27 mouse cellular contexts compared by ENCODE assay signal in genomic region chr1:163889629-163890028, GRCm38 (mm10).
"Had no signal": no experiment of that assay in that cellular context is flagged by ENCODE, and none has a peak within 500 bp of the region (broad histone marks: within the 10 kb centered on the region; RNA-seq: fewer than 3 reads in every experiment).

No protein-coding gene starts in this region.

- DNase-seq: cerebellum, adult 18-20 months; cerebellum, adult 2 months; cerebellum, adult 8-10 months; cerebellum, adult 9-10 months; cerebellum, adult 9-11 months; cerebellum, postnatal 10 days; cerebellum, postnatal 14 days; cerebellum, postnatal 25 days; cerebellum, postnatal 36 days; embryo, embryonic 11 days; forebrain, postnatal 0 days; gastrocnemius, adult 2 months; gastrocnemius, postnatal 10 days; gastrocnemius, postnatal 14 days; gastrocnemius, postnatal 25 days; gastrocnemius, postnatal 36 days had no signal

- H3K36me3 ChIP-seq: embryonic facial prominence, embryonic 12.5 days; embryonic facial prominence, embryonic 15.5 days; forebrain, embryonic 12.5 days had no signal

- H3K4me3 ChIP-seq: embryonic facial prominence, embryonic 10.5 days; embryonic facial prominence, embryonic 12.5 days; embryonic facial prominence, embryonic 13.5 days; embryonic facial prominence, embryonic 15.5 days; erythroblast, embryonic 14.5 days; forebrain, embryonic 10.5 days; forebrain, embryonic 12.5 days; forebrain, embryonic 13.5 days; forebrain, embryonic 15.5 days; gastrocnemius, adult 2 months had no signal

- H3K27ac ChIP-seq: embryonic facial prominence, embryonic 10.5 days; embryonic facial prominence, embryonic 12.5 days; embryonic facial prominence, embryonic 13.5 days; embryonic facial prominence, embryonic 15.5 days; forebrain, embryonic 10.5 days; forebrain, embryonic 12.5 days; forebrain, embryonic 13.5 days; forebrain, embryonic 15.5 days; gastrocnemius, adult 2 months had no signal

- H3K4me1 ChIP-seq: embryonic facial prominence, embryonic 12.5 days; forebrain, embryonic 10.5 days; forebrain, embryonic 12.5 days; forebrain, embryonic 13.5 days; forebrain, embryonic 15.5 days had no signal

- H3K9me3 ChIP-seq: embryonic facial prominence, embryonic 10.5 days; embryonic facial prominence, embryonic 12.5 days; embryonic facial prominence, embryonic 13.5 days; embryonic facial prominence, embryonic 15.5 days; forebrain, embryonic 10.5 days; forebrain, embryonic 12.5 days; forebrain, embryonic 13.5 days; forebrain, embryonic 15.5 days had no signal

- H3K27me3 ChIP-seq: embryonic facial prominence, embryonic 12.5 days; embryonic facial prominence, embryonic 13.5 days; embryonic facial prominence, embryonic 15.5 days; forebrain, embryonic 12.5 days; forebrain, embryonic 13.5 days; forebrain, embryonic 15.5 days had no signal

- H3K9ac ChIP-seq: embryonic facial prominence, embryonic 12.5 days; embryonic facial prominence, embryonic 13.5 days; embryonic facial prominence, embryonic 15.5 days; forebrain, embryonic 12.5 days; forebrain, embryonic 13.5 days; forebrain, embryonic 15.5 days; forebrain, postnatal 0 days had no signal

- H3K4me2 ChIP-seq: embryonic facial prominence, embryonic 12.5 days; embryonic facial prominence, embryonic 13.5 days; embryonic facial prominence, embryonic 15.5 days; forebrain, embryonic 12.5 days; forebrain, embryonic 13.5 days; forebrain, embryonic 15.5 days had no signal

- ATAC-seq: forebrain, embryonic 13.5 days; forebrain, embryonic 14.5 days; forebrain, embryonic 15.5 days; forebrain, embryonic 16.5 days; forebrain, postnatal 0 days had no signal
